Mouse (Mus musculus) kidney, adult 2 months (tissue): ENCODE measurements around the gene Acot7.

Source experiments
- CTCF ChIP-seq: fragments of 200-500 bp; conservative IDR thresholded peaks from 2 replicates; pipeline ENCODE4 v1.5.1; 2011; ENCODE audit warnings: low read depth, mild to moderate bottlenecking, control low read depth, low read length, moderate library complexity, mixed read lengths; ENCODE audit not compliant: insufficient read depth, insufficient read length
- POLR2A ChIP-seq: fragments of 200-500 bp; IDR thresholded peaks from one replicate; pipeline ENCODE4 v1.6.1; 2011; ENCODE audit warnings: low read depth, low read length, control low read depth

DNA sequence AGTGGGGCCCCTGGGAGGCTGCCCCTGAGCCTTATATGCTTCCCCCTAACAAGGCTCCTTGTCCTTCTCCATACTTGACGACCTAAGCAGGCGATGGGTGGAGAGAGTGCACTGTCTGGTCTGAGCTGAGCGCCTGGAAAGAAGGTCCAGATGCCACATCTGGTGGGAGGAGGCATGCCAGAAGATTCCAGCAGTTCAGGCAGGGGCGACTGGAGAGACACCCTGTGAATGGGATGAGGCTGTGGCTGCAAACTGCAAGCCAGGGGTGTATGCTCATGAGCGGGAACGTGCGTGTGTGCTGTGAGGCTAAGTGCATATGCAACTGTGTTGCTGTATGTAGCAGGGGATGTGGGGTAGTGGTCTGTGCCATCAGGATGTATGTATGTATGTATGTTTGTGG lies 94.1 kb downstream of the Acot7 start:
- TF ChIP-seq CTCF (no peak), POLR2A (no peak)
